ENCODE assay signal across 8 mouse cellular contexts in the genomic region with DNA sequence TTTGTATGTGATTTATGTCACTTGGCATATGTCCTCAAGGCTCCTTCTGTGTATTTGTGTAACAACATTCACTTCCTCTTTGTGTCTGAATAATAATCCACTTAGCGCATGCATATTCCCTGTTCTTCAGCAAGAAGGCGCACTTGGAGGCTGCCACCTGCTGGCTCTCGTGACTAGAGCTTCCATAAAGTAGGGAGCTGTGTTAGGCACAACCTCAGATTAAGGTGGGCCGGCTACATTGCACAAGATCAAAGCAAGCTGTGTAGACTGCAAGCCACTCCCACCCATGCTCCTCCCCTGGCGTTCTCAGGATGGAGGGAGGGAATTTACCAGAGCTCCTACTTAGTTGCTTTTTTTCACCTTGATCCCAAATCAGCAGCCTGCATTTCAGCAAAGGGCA. TPM values are rescaled to one million over a fixed set of nuclear protein-coding genes. Genes with fewer than 3 reads are reported as not detected.
DNase-seq lines count a peak whose midpoint lies in the region; ATAC-seq and TF ChIP-seq lines count a peak whose summit lies in the region.

No protein-coding gene starts in this region.

- TF ChIP-seq CTCF in G1E (IDR thresholded peaks at IDR 0.05; ENCODE audit: low read depth, low read length): no peak

- H3K9ac ChIP-seq in forebrain, embryonic 14.5 days (ENCODE audit: low read length): no peak overlapping the region
- H3K9ac ChIP-seq in forebrain, embryonic 11.5 days (ENCODE audit: low read length): no peak overlapping the region
- H3K9ac ChIP-seq in intestine, embryonic 14.5 days (ENCODE audit: low read length): no peak overlapping the region
- no peak overlapping the region for H3K9ac ChIP-seq in midbrain, embryonic 15.5 days

- H3K9me3 ChIP-seq in forebrain, embryonic 14.5 days (replicated peaks; ENCODE audit: control insufficient read depth, low read length): no peaks in the 10 kb centered on the region
- H3K9me3 ChIP-seq in forebrain, embryonic 11.5 days (ENCODE audit: control insufficient read depth, low read length): no peaks in the 10 kb centered on the region; the same call in 1 of the 2 replicates
- no peaks in the 10 kb centered on the region for H3K9me3 ChIP-seq in G1E (replicated peaks)
- H3K9me3 ChIP-seq in embryonic facial prominence, embryonic 10.5 days: 0 out of 2 replicates have a peak, but pooled peaks cover 5% of the 10 kb centered on the region
- no peaks in the 10 kb centered on the region for H3K9me3 ChIP-seq in intestine, embryonic 14.5 days (ENCODE audit: control insufficient read depth, low read length)
- H3K9me3 ChIP-seq in midbrain, embryonic 15.5 days: no peaks in the 10 kb centered on the region

- H3K27ac ChIP-seq in forebrain, embryonic 14.5 days (ENCODE audit: low read depth, low read length): no peak overlapping the region
- H3K27ac ChIP-seq in forebrain, embryonic 11.5 days (ENCODE audit: low read depth, low read length): no peak overlapping the region
- H3K27ac ChIP-seq in embryonic facial prominence, embryonic 10.5 days (replicated peaks): no peak overlapping the region
- no peak overlapping the region for H3K27ac ChIP-seq in intestine, embryonic 14.5 days (ENCODE audit: low read depth)
- H3K27ac ChIP-seq in midbrain, embryonic 15.5 days: no peak overlapping the region

- ATAC-seq in forebrain, embryonic 14.5 days: peak; percentile 62; the same call in 1 of the 2 replicates
- no peak for ATAC-seq in forebrain, embryonic 11.5 days (replicated peaks; ENCODE audit: low FRiP score)
- ATAC-seq in G1E (ENCODE audit: extremely low read depth, insufficient number of reproducible peaks, low FRiP score, poor library complexity, severe bottlenecking): peak; percentile 35
- peak; percentile 68 for ATAC-seq in intestine, embryonic 14.5 days (replicated peaks; ENCODE audit: low FRiP score, low TSS enrichment, low read depth)
- ATAC-seq in midbrain, embryonic 15.5 days (replicated peaks): peak; percentile 73; the same call in 1 of the 2 replicates

- peak; percentile 77 for DNase-seq in forebrain, embryonic 14.5 days (ENCODE audit: low spot score)
- no peak for DNase-seq in forebrain, embryonic 11.5 days (ENCODE audit: low spot score)
- DNase-seq in G1E (ENCODE audit: low spot score): no peak
- DNase-seq in embryonic facial prominence, embryonic 10.5 days (ENCODE audit: low spot score): peak; percentile 42
- DNase-seq in intestine, embryonic 14.5 days (ENCODE audit: low spot score): no peak
- DNase-seq in left cerebral cortex, postnatal 36 days (ENCODE audit: low spot score in 2 of 2): peak; percentile 36 to 38
- DNase-seq in testis, postnatal 10 days (ENCODE audit: low spot score): peak; percentile 64

- peaks cover 3% of the 10 kb centered on the region; the same call in 1 of the 2 replicates for H3K27me3 ChIP-seq in forebrain, embryonic 14.5 days (replicated peaks; ENCODE audit: control insufficient read depth, insufficient read depth, low read length)
- peaks cover 9% of the 10 kb centered on the region for H3K27me3 ChIP-seq in forebrain, embryonic 11.5 days (ENCODE audit: control insufficient read depth, insufficient read depth, low read length)
- H3K27me3 ChIP-seq in G1E (ENCODE audit: insufficient read depth, low read length): peaks cover 40% of the 10 kb centered on the region
- peaks cover 12% of the 10 kb centered on the region; the same call in 1 of the 2 replicates for H3K27me3 ChIP-seq in embryonic facial prominence, embryonic 10.5 days (replicated peaks; ENCODE audit: low read depth, poor library complexity, severe bottlenecking)
- no peaks in the 10 kb centered on the region for H3K27me3 ChIP-seq in intestine, embryonic 14.5 days (replicated peaks; ENCODE audit: control insufficient read depth, insufficient read depth, low read length)
- H3K27me3 ChIP-seq in midbrain, embryonic 15.5 days (replicated peaks): no peaks in the 10 kb centered on the region

- no peaks in the 10 kb centered on the region for H3K36me3 ChIP-seq in forebrain, embryonic 14.5 days (ENCODE audit: control insufficient read depth, insufficient read depth, low read length)
- no peaks in the 10 kb centered on the region for H3K36me3 ChIP-seq in forebrain, embryonic 11.5 days (ENCODE audit: control insufficient read depth, insufficient read depth, low read length)
- H3K36me3 ChIP-seq in G1E (replicated peaks): no peaks in the 10 kb centered on the region
- H3K36me3 ChIP-seq in embryonic facial prominence, embryonic 10.5 days (replicated peaks): no peaks in the 10 kb centered on the region
- H3K36me3 ChIP-seq in intestine, embryonic 14.5 days (ENCODE audit: control insufficient read depth, insufficient read depth, low read length): no peaks in the 10 kb centered on the region
- no peaks in the 10 kb centered on the region for H3K36me3 ChIP-seq in midbrain, embryonic 15.5 days (replicated peaks)

- H3K4me2 ChIP-seq in forebrain, embryonic 14.5 days (ENCODE audit: low read length): no peak overlapping the region
- H3K4me2 ChIP-seq in forebrain, embryonic 11.5 days (ENCODE audit: low read depth, low read length, severe bottlenecking): no peak overlapping the region
- no peak overlapping the region for H3K4me2 ChIP-seq in intestine, embryonic 14.5 days (ENCODE audit: low read length)
- H3K4me2 ChIP-seq in midbrain, embryonic 15.5 days: no peak overlapping the region

- intact Hi-C loops in left cerebral cortex, postnatal 36 days (cut with DNase I): loop anchor here (5.0 to 10.0 kb wide), 2 partner anchors 94 to 311 kb away; no protein-coding TSS in a partner anchor

- no peak overlapping the region for H3K4me3 ChIP-seq in forebrain, embryonic 14.5 days (ENCODE audit: low read depth, low read length)
- H3K4me3 ChIP-seq in forebrain, embryonic 11.5 days (ENCODE audit: low read depth, low read length): no peak overlapping the region
- H3K4me3 ChIP-seq in G1E (ENCODE audit: low read depth, low read length): no peak overlapping the region
- H3K4me3 ChIP-seq in embryonic facial prominence, embryonic 10.5 days: no peak overlapping the region
- no peak overlapping the region for H3K4me3 ChIP-seq in intestine, embryonic 14.5 days (ENCODE audit: low read depth, low read length)
- H3K4me3 ChIP-seq in midbrain, embryonic 15.5 days: no peak overlapping the region

- no peaks in the 10 kb centered on the region for H3K4me1 ChIP-seq in forebrain, embryonic 14.5 days (ENCODE audit: control insufficient read depth, insufficient read depth, low read length)
- 0 out of 2 replicates have a peak, but pooled peaks cover 4% of the 10 kb centered on the region for H3K4me1 ChIP-seq in forebrain, embryonic 11.5 days (replicated peaks; ENCODE audit: control insufficient read depth, insufficient read depth, low read length)
- peaks cover 12% of the 10 kb centered on the region for H3K4me1 ChIP-seq in G1E (ENCODE audit: insufficient read depth, low read depth, low read length)
- H3K4me1 ChIP-seq in embryonic facial prominence, embryonic 10.5 days: peaks cover 12% of the 10 kb centered on the region
- no peaks in the 10 kb centered on the region for H3K4me1 ChIP-seq in intestine, embryonic 14.5 days (replicated peaks; ENCODE audit: control insufficient read depth, insufficient read depth, low read length)
- peaks cover 5% of the 10 kb centered on the region; the same call in 1 of the 2 replicates for H3K4me1 ChIP-seq in midbrain, embryonic 15.5 days

- 11% methylated on average over 5 of the region's 5 CpGs for WGBS in forebrain, embryonic 14.5 days
- 24% methylated on average over 5 of the region's 5 CpGs for WGBS in forebrain, embryonic 11.5 days
- 24% methylated on average over 5 of the region's 5 CpGs for WGBS in embryonic facial prominence, embryonic 10.5 days
- WGBS in intestine, embryonic 14.5 days: 12% methylated on average over 5 of the region's 5 CpGs
- WGBS in midbrain, embryonic 15.5 days: 18% methylated on average over 5 of the region's 5 CpGs

RNA-seq across cellular contexts. Expression of a gene that starts 21.6 kb away (rescaled TPM):
- 208 and 229 TPM in 2 replicates for polyA plus RNA-seq in forebrain, embryonic 14.5 days (2014; fragmentation: Nextera tagmentation; extraction: Ambion mirVana)
- polyA plus RNA-seq in forebrain, embryonic 11.5 days (2014; fragmentation: Nextera tagmentation; extraction: Ambion mirVana): 210 and 225 TPM in 2 replicates
- total RNA-seq in G1E (2014; fragmentation: Nextera tagmentation): 160 and 165 TPM in 2 replicates
- 146 and 147 TPM in 2 replicates for total RNA-seq in G1E (2017)
- 130 and 136 TPM in 2 replicates for polyA plus RNA-seq in G1E (2012)
- 203 and 223 TPM in 2 replicates for polyA plus RNA-seq in embryonic facial prominence, embryonic 10.5 days (2016; fragmentation: Nextera tagmentation; extraction: Ambion mirVana)
- polyA plus RNA-seq in intestine, embryonic 14.5 days (2014; fragmentation: Nextera tagmentation; extraction: Ambion mirVana): 168 and 173 TPM in 2 replicates
- total RNA-seq in left cerebral cortex, postnatal 36 days (2021): 100 to 1,000 TPM; 126 to 146 TPM
- 216 and 219 TPM in 2 replicates for polyA plus RNA-seq in midbrain, embryonic 15.5 days (2015; fragmentation: Nextera tagmentation; extraction: Ambion mirVana)

RNA-seq across cellular contexts. Expression of a gene that starts 23.5 kb away (rescaled TPM):
- 14.9 and 15.3 TPM in 2 replicates for polyA plus RNA-seq in forebrain, embryonic 14.5 days (2014; fragmentation: Nextera tagmentation; extraction: Ambion mirVana)
- 6.8 and 8.6 TPM in 2 replicates for polyA plus RNA-seq in forebrain, embryonic 11.5 days (2014; fragmentation: Nextera tagmentation; extraction: Ambion mirVana)
- total RNA-seq in G1E (2014; fragmentation: Nextera tagmentation) (7.4 and 15.5 TPM in 2 replicates), G1E (2017) (5.1 and 13.9 TPM in 2 replicates)
- 10.8 and 13.9 TPM in 2 replicates for polyA plus RNA-seq in G1E (2012)
- polyA plus RNA-seq in embryonic facial prominence, embryonic 10.5 days (2016; fragmentation: Nextera tagmentation; extraction: Ambion mirVana): 9.5 and 13.9 TPM in 2 replicates
- 9.9 and 12.7 TPM in 2 replicates for polyA plus RNA-seq in intestine, embryonic 14.5 days (2014; fragmentation: Nextera tagmentation; extraction: Ambion mirVana)
- 10 to 100 TPM; 24.0 to 25.0 TPM for total RNA-seq in left cerebral cortex, postnatal 36 days (2021)
- 11.9 and 12.3 TPM in 2 replicates for polyA plus RNA-seq in midbrain, embryonic 15.5 days (2015; fragmentation: Nextera tagmentation; extraction: Ambion mirVana)

RNA-seq across cellular contexts. Expression of a gene that starts 43.8 kb away (rescaled TPM):
- polyA plus RNA-seq in forebrain, embryonic 14.5 days (2014; fragmentation: Nextera tagmentation; extraction: Ambion mirVana): 1.5 and 1.8 TPM in 2 replicates
- 2.0 TPM in 2 replicates for polyA plus RNA-seq in forebrain, embryonic 11.5 days (2014; fragmentation: Nextera tagmentation; extraction: Ambion mirVana)
- not detected in 2 replicates for total RNA-seq in G1E (2014; fragmentation: Nextera tagmentation)
- total RNA-seq in G1E (2017): 0.06 and 0.11 TPM in 2 replicates
- 0.03 and 0.04 TPM in 2 replicates for polyA plus RNA-seq in G1E (2012)
- 1.2 and 1.4 TPM in 2 replicates for polyA plus RNA-seq in embryonic facial prominence, embryonic 10.5 days (2016; fragmentation: Nextera tagmentation; extraction: Ambion mirVana)
- polyA plus RNA-seq in intestine, embryonic 14.5 days (2014; fragmentation: Nextera tagmentation; extraction: Ambion mirVana): 5.6 and 6.7 TPM in 2 replicates
- 1 to 10 TPM; 4.3 to 4.7 TPM for total RNA-seq in left cerebral cortex, postnatal 36 days (2021)
- 2.5 and 3.2 TPM in 2 replicates for polyA plus RNA-seq in midbrain, embryonic 15.5 days (2015; fragmentation: Nextera tagmentation; extraction: Ambion mirVana)

Comparison
In these comparisons a context has a peak if more than half of its experiments do, and no peak if none do; other contexts are left out.
1. DNase-seq: peak in forebrain, embryonic 14.5 days (single experiment), embryonic facial prominence, embryonic 10.5 days (single experiment), left cerebral cortex, postnatal 36 days (2 of 2) and testis, postnatal 10 days (single experiment); none in forebrain, embryonic 11.5 days (single experiment), G1E (single experiment) and intestine, embryonic 14.5 days (single experiment).